Mouse (Mus musculus): ENCODE results near the gene Sfi1. TPM values are rescaled to one million over a fixed set of nuclear protein-coding genes. Genes with fewer than 3 reads are reported as not detected.

Gene Sfi1
- 25.5 and 32.2 TPM in 2 replicates for polyA plus RNA-seq (2012; rRNA removed)

DNA sequence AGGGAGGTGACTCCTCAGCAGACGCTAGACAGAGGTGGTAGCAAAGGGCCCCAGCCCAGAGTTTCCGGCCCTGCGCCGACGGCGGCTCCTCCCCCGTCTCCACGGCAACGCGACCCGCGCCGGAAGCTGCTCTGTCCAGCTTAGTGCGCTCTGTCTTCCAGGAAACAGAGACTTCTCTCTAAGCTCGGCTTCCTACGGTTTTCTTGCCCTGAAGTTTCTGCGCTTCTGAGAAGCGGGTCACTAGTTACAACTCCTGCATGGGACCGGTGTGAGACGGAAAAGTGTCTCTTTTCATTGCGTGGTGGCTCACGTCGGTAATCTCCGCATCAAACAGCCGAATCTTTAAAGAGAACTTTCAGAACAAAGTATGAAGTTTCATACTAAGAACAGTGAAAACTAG is at the start of gene Sfi1:
Sfi1 (minus strand) TSS at position 101 of the 400 bp plus-strand sequence.
- DNase-seq (ENCODE audit: low read depth) = no peak
- TF ChIP-seq CTCF (IDR thresholded peaks at IDR 0.05; ENCODE audit: borderline replicate concordance, extremely low read depth, insufficient read depth, insufficient read length) = no peak
- TF ChIP-seq POLR2A (IDR thresholded peaks at IDR 0.05; ENCODE audit: borderline replicate concordance, extremely low read depth, insufficient read depth, insufficient read length, poor library complexity, severe bottlenecking) = no peak

DNA sequence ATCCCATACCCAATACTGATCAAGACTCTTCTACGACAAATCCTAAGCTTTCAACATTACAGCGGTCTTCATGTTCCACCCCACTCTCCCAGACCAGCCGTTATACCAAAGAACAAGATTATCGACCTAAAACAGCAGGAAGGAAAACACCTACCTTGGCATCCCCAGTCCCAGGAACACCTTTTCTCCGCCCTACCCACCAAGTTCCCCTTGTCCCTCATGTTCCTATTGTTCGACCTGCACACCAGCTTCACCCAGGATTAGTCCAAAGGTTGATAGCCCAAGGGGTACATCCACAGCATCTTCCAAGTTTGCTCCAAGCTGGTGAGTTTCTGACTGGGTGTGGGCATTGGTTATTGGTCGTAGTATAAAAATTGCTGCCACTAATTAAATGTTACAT is 49.1 kb upstream of the Sfi1 start:
- no peak for DNase-seq (ENCODE audit: low read depth)
- TF ChIP-seq CTCF (IDR thresholded peaks at IDR 0.05; ENCODE audit: borderline replicate concordance, extremely low read depth, insufficient read depth, insufficient read length) = no peak
- no peak for TF ChIP-seq POLR2A (IDR thresholded peaks at IDR 0.05; ENCODE audit: borderline replicate concordance, extremely low read depth, insufficient read depth, insufficient read length, poor library complexity, severe bottlenecking)

DNA sequence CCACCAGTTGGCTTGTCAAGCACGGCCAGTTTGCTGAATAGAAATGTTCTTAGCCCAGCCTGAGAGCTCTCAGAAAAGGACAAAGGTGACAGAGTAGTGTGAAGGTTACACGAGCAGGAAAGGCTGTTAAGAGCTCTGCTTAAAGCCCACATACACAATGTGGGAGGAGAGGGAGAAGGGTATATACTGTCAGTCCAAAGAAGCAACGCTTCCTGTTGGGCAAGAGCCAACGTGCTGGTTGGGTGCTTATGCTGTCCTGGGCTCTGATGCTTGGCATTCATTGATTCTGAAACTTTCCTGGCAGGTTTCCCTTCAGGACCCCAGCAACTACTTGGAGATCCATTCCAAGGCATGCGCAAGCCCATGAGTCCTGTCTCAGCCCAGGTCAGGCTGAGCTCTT is 42.0 kb upstream of the Sfi1 start:
- TF ChIP-seq POLR2A (IDR thresholded peaks at IDR 0.05; ENCODE audit: borderline replicate concordance, extremely low read depth, insufficient read depth, insufficient read length, poor library complexity, severe bottlenecking) (no peak), CTCF (IDR thresholded peaks at IDR 0.05; ENCODE audit: borderline replicate concordance, extremely low read depth, insufficient read depth, insufficient read length) (no peak)
- peak; percentile 2 for DNase-seq (ENCODE audit: low read depth)

DNA sequence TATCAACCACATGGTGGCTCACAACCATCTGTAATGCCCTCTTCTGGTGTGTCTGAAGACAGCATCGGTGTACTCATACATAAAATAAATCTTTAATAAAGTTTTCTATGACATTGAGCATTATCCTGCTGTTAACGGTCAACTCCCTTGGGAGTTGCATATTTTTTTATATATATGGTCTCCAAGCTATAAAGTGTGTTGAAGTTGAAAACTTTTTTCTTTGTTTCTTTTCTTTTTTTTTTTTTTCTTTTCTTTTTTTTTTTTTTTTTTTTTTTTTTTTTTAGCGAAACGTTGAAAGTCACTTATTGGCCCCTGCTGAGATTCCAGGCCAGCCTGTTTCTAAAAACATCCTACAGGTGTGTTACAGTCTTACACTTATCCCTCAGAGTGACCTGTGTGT is 40.4 kb upstream of the Sfi1 start:
- TF ChIP-seq CTCF (IDR thresholded peaks at IDR 0.05; ENCODE audit: borderline replicate concordance, extremely low read depth, insufficient read depth, insufficient read length) (no peak), POLR2A (IDR thresholded peaks at IDR 0.05; ENCODE audit: borderline replicate concordance, extremely low read depth, insufficient read depth, insufficient read length, poor library complexity, severe bottlenecking) (no peak)
- DNase-seq (ENCODE audit: low read depth) = no peak

DNA sequence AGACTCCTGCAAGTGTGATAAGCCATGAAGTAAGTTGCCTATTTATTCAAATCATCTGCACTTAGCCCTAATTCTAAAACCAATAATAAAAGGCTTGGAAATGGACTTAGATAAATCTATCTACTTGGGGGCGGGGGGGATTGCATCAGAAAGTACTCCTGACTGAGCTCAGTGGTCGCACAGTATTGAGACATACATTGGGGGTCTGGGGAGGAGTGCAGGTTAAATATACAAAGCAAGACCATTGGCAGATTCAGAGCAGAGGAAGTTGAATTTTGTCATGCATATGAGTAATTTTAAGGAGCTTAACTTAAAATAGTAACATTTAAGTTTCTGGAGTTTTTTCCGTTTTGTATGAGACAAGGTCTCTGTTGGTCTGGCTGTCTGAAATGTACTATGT is 39.0 kb upstream of the Sfi1 start:
- no peak for DNase-seq (ENCODE audit: low read depth)
- TF ChIP-seq POLR2A (IDR thresholded peaks at IDR 0.05; ENCODE audit: borderline replicate concordance, extremely low read depth, insufficient read depth, insufficient read length, poor library complexity, severe bottlenecking) (no peak), CTCF (IDR thresholded peaks at IDR 0.05; ENCODE audit: borderline replicate concordance, extremely low read depth, insufficient read depth, insufficient read length) (no peak)

DNA sequence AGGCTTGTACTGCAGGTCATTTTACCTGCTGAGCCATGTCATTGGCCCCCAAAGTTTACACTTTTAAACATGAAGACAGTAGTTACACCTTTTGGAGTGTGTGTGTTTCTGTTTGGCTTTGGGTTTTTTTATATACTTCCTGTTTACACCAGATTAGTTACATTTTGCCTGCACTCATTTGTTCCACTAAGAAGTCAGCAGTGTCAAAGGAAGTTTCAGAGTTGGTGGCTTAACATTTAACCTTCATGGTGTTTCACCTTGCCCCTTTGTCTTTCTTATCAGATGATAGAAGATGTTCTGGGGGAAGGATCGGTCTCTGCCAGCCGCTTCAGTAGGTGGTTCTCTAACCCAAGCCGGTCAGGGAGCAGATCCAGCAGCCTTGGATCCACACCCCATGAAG is 33.9 kb upstream of the Sfi1 start:
- DNase-seq (ENCODE audit: low read depth) = no peak
- no peak for TF ChIP-seq POLR2A (IDR thresholded peaks at IDR 0.05; ENCODE audit: borderline replicate concordance, extremely low read depth, insufficient read depth, insufficient read length, poor library complexity, severe bottlenecking)
- TF ChIP-seq CTCF (IDR thresholded peaks at IDR 0.05; ENCODE audit: borderline replicate concordance, extremely low read depth, insufficient read depth, insufficient read length) = no peak

DNA sequence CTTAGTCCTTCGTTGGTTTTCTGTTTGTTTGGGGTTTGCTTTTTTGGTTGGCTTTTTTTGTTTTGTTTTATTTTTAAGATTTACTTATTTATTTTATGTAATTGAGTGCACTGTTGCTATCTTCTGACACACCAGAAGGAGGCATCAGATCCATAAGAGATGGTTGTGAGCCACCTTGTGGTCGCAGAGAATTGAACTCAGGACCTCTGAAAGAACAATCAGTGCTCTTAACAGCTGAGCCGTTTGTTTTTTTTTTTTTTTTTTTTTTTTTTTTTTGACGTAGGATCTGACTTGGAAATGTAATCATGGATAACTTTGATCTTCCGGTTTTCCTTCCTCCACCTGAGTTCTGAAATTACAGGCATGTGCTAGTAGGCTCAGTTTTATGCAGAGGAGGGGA is 29.8 kb upstream of the Sfi1 start:
- TF ChIP-seq CTCF (IDR thresholded peaks at IDR 0.05; ENCODE audit: borderline replicate concordance, extremely low read depth, insufficient read depth, insufficient read length) (no peak), POLR2A (IDR thresholded peaks at IDR 0.05; ENCODE audit: borderline replicate concordance, extremely low read depth, insufficient read depth, insufficient read length, poor library complexity, severe bottlenecking) (no peak)
- DNase-seq (ENCODE audit: low read depth) = no peak

DNA sequence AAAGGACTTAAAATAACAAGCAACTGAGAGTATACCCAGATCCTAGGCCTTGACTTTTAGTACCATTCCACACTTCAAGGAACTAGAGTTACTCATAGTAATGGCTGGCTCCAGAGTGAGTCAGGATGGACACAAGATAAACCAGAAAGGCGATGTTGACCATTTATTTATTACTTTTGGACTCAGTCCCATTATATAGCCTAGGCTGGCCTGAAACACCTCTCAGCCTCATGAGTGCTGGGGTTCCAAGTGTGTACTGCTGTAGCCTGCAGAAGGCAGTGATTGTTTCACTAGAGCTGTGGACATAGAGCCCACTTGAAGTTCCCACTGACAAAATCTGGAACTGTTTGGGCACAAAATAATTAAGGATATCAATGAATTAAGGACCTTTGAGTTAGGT is 19.3 kb upstream of the Sfi1 start:
- no peak for DNase-seq (ENCODE audit: low read depth)
- TF ChIP-seq POLR2A (IDR thresholded peaks at IDR 0.05; ENCODE audit: borderline replicate concordance, extremely low read depth, insufficient read depth, insufficient read length, poor library complexity, severe bottlenecking) = no peak
- no peak for TF ChIP-seq CTCF (IDR thresholded peaks at IDR 0.05; ENCODE audit: borderline replicate concordance, extremely low read depth, insufficient read depth, insufficient read length)

DNA sequence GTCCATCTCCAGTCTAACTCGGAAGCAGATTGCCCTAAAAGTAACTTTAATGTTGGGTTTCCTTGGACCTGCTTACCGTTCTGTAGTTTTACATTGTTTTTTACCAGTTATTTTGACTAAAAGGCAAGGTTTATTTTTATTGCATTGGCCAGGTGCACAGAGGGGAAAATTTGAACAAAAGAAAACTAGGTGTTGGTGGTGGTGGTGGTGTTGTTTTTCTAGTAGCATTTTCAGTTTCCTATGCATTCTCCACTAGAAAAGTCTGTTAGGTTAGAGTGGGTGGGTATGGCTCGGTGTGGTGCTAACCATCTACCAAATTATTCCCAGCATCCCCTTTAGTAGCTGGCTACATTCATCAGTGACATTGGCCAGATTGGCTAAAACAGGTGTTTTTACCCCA is 13.5 kb upstream of the Sfi1 start:
- no peak for DNase-seq (ENCODE audit: low read depth)
- TF ChIP-seq CTCF (IDR thresholded peaks at IDR 0.05; ENCODE audit: borderline replicate concordance, extremely low read depth, insufficient read depth, insufficient read length) = no peak
- TF ChIP-seq POLR2A (IDR thresholded peaks at IDR 0.05; ENCODE audit: borderline replicate concordance, extremely low read depth, insufficient read depth, insufficient read length, poor library complexity, severe bottlenecking) = no peak

DNA sequence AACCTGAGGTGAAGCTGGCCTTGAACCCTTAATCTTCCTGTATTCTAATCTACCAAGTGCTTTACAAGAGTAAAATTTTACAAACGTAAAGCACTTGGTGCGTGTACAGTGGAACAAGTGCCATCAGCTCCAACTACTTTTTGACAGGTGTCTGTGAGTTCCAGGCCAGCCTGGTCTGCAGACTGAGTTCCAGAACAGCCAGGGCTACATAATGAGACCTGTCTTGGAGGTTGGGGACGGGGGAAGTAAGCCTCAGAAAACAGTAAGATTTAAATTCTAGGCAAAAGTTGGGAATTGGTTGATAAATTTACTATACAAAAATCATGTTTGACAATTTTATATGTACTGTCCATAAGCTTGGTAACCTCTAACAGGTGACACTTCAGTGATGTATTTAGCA is 11.9 kb upstream of the Sfi1 start:
- no peak for DNase-seq (ENCODE audit: low read depth)
- TF ChIP-seq CTCF (IDR thresholded peaks at IDR 0.05; ENCODE audit: borderline replicate concordance, extremely low read depth, insufficient read depth, insufficient read length) (no peak), POLR2A (IDR thresholded peaks at IDR 0.05; ENCODE audit: borderline replicate concordance, extremely low read depth, insufficient read depth, insufficient read length, poor library complexity, severe bottlenecking) (no peak)

DNA sequence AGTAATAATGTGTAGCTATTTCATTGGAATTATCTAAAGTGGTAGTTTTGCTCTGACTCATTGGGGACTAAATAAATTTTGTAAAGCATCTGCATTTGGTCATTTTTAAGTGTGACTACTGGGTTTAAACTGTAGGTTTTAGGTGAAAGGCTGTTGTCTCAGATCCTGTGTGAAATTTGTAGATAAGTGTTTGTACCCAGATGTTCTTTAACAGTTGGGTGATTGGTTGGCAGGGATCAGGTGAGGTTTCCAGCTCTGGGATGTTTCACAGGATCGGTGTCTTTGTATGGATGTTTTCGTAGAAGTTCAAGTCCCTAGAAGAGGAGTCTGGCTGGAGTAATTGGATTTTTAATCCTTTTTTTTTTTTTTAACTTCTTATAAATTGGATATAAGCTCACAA is 10.5 kb upstream of the Sfi1 start:
- TF ChIP-seq POLR2A (IDR thresholded peaks at IDR 0.05; ENCODE audit: borderline replicate concordance, extremely low read depth, insufficient read depth, insufficient read length, poor library complexity, severe bottlenecking) (no peak), CTCF (IDR thresholded peaks at IDR 0.05; ENCODE audit: borderline replicate concordance, extremely low read depth, insufficient read depth, insufficient read length) (no peak)
- DNase-seq (ENCODE audit: low read depth) = no peak

DNA sequence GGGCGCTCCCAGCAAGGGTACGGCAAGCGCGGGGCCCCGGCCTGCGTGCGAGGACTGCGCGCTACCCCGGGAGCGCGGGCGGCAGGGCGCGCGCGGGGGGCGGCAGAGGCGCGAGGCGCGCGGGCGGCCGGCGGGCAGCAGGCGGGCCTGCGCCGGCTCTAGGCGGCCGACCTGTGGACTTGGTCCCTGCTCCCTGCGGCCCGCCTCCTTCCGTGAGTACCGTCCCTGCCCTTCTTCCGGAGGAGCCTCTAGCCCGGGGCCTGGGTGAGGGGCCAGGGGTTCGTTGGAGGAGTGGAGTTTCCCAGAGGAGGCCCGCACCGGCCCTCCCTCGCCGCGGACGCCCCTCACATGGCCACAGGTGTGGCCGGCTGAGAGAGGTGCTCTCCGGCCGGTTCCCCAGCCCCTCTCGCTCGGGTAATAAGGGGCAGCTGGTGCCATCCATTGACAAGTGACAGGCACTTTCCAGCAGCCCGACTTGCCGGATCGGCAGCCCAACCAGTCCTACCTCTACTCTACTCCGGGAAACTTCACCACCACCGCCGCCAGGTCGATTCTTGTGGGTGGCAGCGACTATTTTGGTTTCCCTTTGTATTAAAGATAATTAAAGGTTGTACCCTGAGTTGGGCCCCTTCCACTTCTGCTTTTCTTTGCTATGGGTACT is 9.6 kb upstream of the Sfi1 start:
- TF ChIP-seq POLR2A (IDR thresholded peaks at IDR 0.05; ENCODE audit: borderline replicate concordance, extremely low read depth, insufficient read depth, insufficient read length, poor library complexity, severe bottlenecking) (no peak), CTCF (IDR thresholded peaks at IDR 0.05; ENCODE audit: borderline replicate concordance, extremely low read depth, insufficient read depth, insufficient read length) (no peak)
- no peak for DNase-seq (ENCODE audit: low read depth)

Data from brain, embryonic 14.5 days (tissue).